Mouse (Mus musculus) brain, adult 2 months (tissue): ENCODE results near the gene Pepd.

Experiments used
- DNase-seq: peaks from one replicate; pipeline ENCODE4 v3.0.0; 2011; ENCODE audit warnings: low read depth, low spot score

Pepd gene

GRCm38 (mm10) chr7:35026838-35027291, 114.7 kb downstream of the Pepd start:
- DNase-seq: peak; percentile 74

- DNase-seq: peak; percentile 43
Observed at GRCm38 (mm10) chr7:35027801-35028420, 115.7 kb downstream of the Pepd start.

DNA sequence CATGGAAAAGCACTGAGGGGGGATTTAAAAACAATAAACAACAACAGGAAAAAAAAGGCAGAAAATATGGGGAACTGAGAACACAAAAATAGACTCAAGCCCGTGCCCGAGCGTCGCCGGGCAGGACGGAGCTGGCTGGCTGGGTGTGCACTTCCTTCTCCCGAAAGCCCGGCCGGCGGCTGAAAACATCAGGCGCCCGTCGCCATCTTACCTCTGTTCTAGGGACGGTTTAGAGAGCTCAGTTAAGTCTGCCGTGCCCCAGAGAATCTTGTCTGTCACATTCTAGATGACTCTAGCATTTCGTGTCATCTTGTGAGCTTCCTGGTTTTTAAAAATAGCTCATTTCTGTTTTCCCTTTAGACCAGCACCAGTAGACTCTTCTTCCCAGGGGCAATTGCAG, 116.4 kb downstream of the Pepd start:
- DNase-seq: no peak

- DNase-seq: no peak
Observed at GRCm38 (mm10) chr7:35029228-35029627, 117.0 kb downstream of the Pepd start.

- DNase-seq: no peak
Observed at GRCm38 (mm10) chr7:35029648-35030047, 117.5 kb downstream of the Pepd start.

DNA sequence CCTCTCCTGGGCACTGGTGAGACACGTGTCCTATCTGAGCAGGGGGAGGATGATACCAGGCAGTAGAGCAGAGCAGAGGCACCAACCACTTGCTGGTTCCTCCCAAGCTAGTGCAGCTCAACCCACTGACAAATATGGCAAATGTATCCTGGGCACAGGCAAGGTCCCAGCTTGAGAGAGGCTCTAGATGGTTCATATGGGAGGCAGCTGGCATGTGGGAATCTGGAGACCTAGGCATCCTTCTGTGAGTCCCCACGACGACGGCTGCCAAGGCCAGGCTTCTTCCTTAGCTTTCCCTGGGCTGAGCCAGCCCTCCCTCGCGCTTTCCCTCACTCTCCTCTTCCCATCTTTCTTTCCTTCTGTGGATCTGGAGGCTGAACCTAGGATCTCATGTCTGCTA, 118.4 kb downstream of the Pepd start:
- peak; percentile 77 for DNase-seq

GRCm38 (mm10) chr7:35035141-35035553, 123.0 kb downstream of the Pepd start:
- DNase-seq: no peak

GRCm38 (mm10) chr7:35035565-35035964, 123.4 kb downstream of the Pepd start:
- no peak for DNase-seq

GRCm38 (mm10) chr7:35036266-35036731, 124.1 kb downstream of the Pepd start:
- peak; percentile 86 for DNase-seq

DNA sequence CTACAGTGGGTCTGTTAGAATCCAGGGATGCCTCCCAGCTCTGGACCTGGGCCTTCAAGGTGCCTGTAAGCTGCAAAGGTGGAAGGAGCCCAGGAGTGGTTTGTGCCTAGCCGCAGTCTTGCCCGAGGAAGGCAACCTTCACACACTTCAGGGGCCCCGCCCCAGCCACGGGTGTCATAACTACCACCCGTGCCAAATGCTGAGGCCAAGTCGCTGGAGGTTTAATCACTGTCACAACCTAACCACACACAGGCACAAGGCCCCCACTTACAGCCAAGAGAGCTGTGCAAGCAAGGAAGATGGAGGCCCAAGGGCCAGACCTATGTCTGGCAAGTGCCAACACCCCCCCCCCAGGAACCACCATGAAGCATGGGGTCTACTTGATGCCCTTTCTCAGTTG, 125.2 kb downstream of the Pepd start:
- DNase-seq: no peak

- no peak for DNase-seq
Observed at GRCm38 (mm10) chr7:35040176-35040972, 128.2 kb downstream of the Pepd start.

GRCm38 (mm10) chr7:35041286-35042208, 129.4 kb downstream of the Pepd start:
- no peak for DNase-seq

DNA sequence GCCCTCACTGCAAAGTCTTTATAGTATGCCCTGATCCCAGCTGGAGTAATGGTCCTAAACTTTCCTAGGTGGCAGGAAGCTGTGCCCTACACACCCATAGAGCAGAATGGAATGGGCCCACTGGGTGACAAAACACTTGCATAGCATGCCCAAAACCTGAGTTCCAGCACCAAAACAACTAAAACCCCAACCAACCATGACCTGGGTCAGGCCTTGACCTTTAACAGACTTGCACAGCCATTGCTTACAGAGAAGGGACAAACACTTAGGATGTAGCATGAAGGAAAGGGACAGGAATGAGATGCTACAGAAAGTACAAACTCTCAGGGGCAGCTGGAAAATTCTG, 130.0 kb downstream of the Pepd start:
- no peak for DNase-seq

- no peak for DNase-seq
Observed at GRCm38 (mm10) chr7:35042759-35043217, 130.6 kb downstream of the Pepd start.

DNA sequence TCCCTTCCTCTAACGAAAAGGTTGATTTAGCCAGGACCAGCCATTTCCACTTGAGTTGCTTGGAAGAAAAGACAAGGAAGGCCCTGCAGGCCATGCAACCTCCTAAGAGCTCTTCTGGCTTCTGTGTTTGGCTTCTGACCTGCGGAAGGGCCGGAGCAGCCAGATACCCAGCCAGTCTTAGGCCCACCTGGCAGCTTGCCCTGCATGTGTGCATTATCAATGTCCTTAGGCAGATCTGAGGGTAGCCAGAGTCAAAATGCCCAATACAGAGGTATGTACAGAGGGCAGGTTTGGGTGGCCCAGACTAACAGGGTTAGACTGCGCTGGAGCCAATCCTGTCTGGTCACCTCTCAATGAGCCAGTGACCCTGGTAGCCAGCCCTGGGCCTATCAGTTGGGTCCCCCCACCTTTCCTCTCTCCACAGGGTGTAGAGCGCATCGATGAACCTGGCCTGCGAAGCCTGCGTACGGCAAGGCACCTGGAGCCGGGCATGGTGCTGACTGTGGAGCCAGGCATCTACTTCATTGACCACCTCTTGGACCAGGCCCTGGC, 131.2 kb downstream of the Pepd start:
- no peak for DNase-seq

DNA sequence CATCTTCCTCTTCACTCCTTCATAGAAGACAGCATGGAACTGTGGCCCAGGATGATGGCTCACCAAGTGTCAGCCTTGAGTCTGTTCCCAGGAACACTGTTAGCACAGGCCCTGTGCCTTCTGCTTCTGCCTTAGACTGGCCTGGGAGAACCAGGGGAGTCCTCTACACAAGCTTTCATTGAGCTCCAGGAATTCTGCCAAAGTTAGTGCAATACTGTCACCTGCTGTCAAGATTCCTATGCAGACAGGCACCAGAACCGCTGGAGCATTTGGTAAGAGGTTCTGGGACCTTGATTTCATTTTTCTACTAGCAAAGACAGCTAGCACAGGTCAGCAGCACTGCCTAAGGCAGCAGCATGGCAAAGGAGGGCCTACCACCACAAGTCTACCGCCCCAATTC, 132.5 kb downstream of the Pepd start:
- peak; percentile 70 for DNase-seq

DNA sequence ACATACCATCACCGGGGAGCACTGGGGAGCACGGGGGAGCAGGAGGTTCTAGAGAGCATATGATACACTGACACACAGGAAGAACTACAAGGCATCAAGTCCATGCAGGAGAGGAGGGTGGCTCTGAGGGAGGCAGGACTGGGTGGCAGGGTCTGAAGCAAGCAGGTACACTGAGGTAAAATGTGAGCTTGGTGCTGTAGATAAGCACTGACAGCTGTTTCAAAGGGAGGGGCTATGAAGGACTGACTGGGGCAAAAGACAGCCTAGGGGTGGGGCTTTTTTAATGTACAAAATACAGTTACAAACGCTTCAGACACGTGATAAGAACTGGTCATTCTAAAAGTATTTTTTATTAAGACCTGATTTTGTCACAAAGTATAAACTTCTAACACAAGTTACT, 133.9 kb downstream of the Pepd start:
- no peak for DNase-seq

- DNase-seq: no peak
Observed at GRCm38 (mm10) chr7:35050540-35050939, 138.4 kb downstream of the Pepd start.

DNA sequence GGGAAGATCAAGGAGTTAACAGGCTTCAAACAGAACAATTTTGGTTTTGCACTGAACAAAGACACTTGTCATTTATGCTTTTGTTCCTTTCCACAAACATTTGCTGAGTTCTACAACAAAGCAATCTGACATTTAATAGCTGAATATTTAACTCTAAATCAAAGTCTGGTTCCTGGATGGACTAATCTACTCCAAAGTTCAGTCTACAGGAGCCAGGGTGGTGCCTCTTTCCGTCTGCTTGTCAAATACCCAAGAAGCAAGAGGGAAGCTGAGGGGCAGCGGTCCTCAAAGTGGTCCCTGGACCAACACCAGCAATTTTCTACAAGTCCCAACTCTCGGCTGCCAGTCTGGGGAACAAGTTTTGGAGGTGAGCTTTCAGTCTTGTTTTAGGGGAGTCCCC, 141.0 kb downstream of the Pepd start:
- DNase-seq: no peak

- DNase-seq: no peak
Observed at GRCm38 (mm10) chr7:35054286-35054685, 142.1 kb downstream of the Pepd start.

DNA sequence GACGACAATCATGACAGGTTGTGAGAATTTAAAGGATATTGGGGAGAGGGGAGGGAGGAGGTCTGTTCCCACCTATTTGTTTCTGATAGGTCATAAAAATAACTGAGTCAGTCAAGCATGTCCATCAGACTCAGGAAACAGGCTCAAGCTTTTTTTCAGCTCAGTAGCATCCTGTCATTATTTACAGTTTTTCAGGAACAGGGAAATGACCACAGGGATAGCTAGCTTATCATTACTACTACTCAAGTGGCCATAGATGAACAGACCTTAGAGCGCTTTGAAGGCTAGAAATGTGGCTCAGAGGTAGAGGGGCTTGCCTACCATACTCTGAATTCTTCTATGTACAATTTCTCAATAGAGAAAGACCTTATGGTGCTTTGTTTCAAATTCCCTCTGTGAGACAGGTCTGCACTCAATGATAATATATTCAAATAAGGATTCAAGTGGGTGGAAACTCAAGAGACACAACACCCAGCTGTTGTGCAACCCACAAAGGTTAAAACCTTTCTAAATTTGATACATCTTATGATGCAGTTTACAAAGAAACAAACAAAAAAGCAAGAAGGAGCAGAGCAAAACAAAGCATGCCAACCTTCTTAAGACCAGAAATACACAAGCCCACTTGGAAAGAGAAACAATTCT, 142.9 kb downstream of the Pepd start:
- DNase-seq: no peak
